Mouse (Mus musculus): Measurements from ENCODE around the gene Fermt3. TPM values are rescaled to one million over a fixed set of nuclear protein-coding genes. Genes with fewer than 3 reads are reported as not detected.

Gene Fermt3
- polyA plus RNA-seq, 1 experiment from 2014 or later: 8.0 TPM

- H3K4me2 ChIP-seq (ENCODE audit: low read depth, low read length, severe bottlenecking): no peak overlapping the region
- ATAC-seq (replicated peaks; ENCODE audit: low FRiP score): no peak
- no peaks in the 10 kb centered on the region for H3K9me3 ChIP-seq (ENCODE audit: control insufficient read depth, low read length)
- DNase-seq (ENCODE audit: low spot score): no peak
- no peak overlapping the region for H3K27ac ChIP-seq (ENCODE audit: low read depth, low read length)
- H3K4me1 ChIP-seq (replicated peaks; ENCODE audit: control insufficient read depth, insufficient read depth, low read length): peaks cover 8% of the 10 kb centered on the region; the same call in 1 of the 2 replicates
- H3K9ac ChIP-seq (ENCODE audit: low read length): no peak overlapping the region; the same call in 1 of the 2 replicates
- H3K4me3 ChIP-seq (ENCODE audit: low read depth, low read length): no peak overlapping the region
- 87% methylated on average over 5 of the region's 5 CpGs for WGBS
- H3K27me3 ChIP-seq (ENCODE audit: control insufficient read depth, insufficient read depth, low read length): no peaks in the 10 kb centered on the region
- no peaks in the 10 kb centered on the region for H3K36me3 ChIP-seq (ENCODE audit: control insufficient read depth, insufficient read depth, low read length)
These were observed 69.7 kb downstream of the Fermt3 start for GRCm38 (mm10) chr19:6949532-6949931.

Other genes starting within 250 kb of the Fermt3 start
- gene Rps6ka4, start 178.8 kb downstream of the Fermt3 start, polyA plus RNA-seq (2014; fragmentation: Nextera tagmentation; extraction: Ambion mirVana): 6.0 and 7.2 TPM in 2 replicates
- gene Ccdc88b, start 161.3 kb downstream of the Fermt3 start, polyA plus RNA-seq (2014; fragmentation: Nextera tagmentation; extraction: Ambion mirVana): 0.56 and 0.80 TPM in 2 replicates
- gene Trmt112, start 109.8 kb downstream of the Fermt3 start, polyA plus RNA-seq (2014; fragmentation: Nextera tagmentation; extraction: Ambion mirVana): 144 and 152 TPM in 2 replicates
- gene Prdx5, start 109.4 kb downstream of the Fermt3 start, polyA plus RNA-seq (2014; fragmentation: Nextera tagmentation; extraction: Ambion mirVana): 105 and 106 TPM in 2 replicates
- gene Esrra, start 97.7 kb downstream of the Fermt3 start, polyA plus RNA-seq (2014; fragmentation: Nextera tagmentation; extraction: Ambion mirVana): 5.4 TPM in 2 replicates
- not detected in 2 replicates for gene Catsperz, start 94.1 kb downstream of the Fermt3 start, polyA plus RNA-seq (2014; fragmentation: Nextera tagmentation; extraction: Ambion mirVana)
- not detected in 2 replicates for gene Kcnk4, start 85.0 kb downstream of the Fermt3 start, polyA plus RNA-seq (2014; fragmentation: Nextera tagmentation; extraction: Ambion mirVana)
- gene Bad, start 77.6 kb downstream of the Fermt3 start, polyA plus RNA-seq (2014; fragmentation: Nextera tagmentation; extraction: Ambion mirVana): 56.6 and 57.0 TPM in 2 replicates
- 32.7 and 34.3 TPM in 2 replicates for gene Gpr137, start 77.0 kb downstream of the Fermt3 start, polyA plus RNA-seq (2014; fragmentation: Nextera tagmentation; extraction: Ambion mirVana)
- 305 and 329 TPM in 2 replicates for gene Ppp1r14b, start 44.5 kb downstream of the Fermt3 start, polyA plus RNA-seq (2014; fragmentation: Nextera tagmentation; extraction: Ambion mirVana)
- gene Plcb3, start 43.0 kb downstream of the Fermt3 start, polyA plus RNA-seq (2014; fragmentation: Nextera tagmentation; extraction: Ambion mirVana): 21.2 and 24.1 TPM in 2 replicates
- 65.4 and 80.7 TPM in 2 replicates for gene Fkbp2, start 39.0 kb downstream of the Fermt3 start, polyA plus RNA-seq (2014; fragmentation: Nextera tagmentation; extraction: Ambion mirVana)
- 29.5 and 32.7 TPM in 2 replicates for gene Vegfb, start 31.8 kb downstream of the Fermt3 start, polyA plus RNA-seq (2014; fragmentation: Nextera tagmentation; extraction: Ambion mirVana)
- 14.5 and 18.8 TPM in 2 replicates for gene Dnajc4, start 26.9 kb downstream of the Fermt3 start, polyA plus RNA-seq (2014; fragmentation: Nextera tagmentation; extraction: Ambion mirVana)
- 13.5 and 14.6 TPM in 2 replicates for gene Nudt22, start 23.4 kb downstream of the Fermt3 start, polyA plus RNA-seq (2014; fragmentation: Nextera tagmentation; extraction: Ambion mirVana)
- gene Trpt1, start 23.3 kb downstream of the Fermt3 start, polyA plus RNA-seq (2014; fragmentation: Nextera tagmentation; extraction: Ambion mirVana): 12.8 and 14.9 TPM in 2 replicates
- 428 and 444 TPM in 2 replicates for gene Stip1, start 20.5 kb upstream of the Fermt3 start, polyA plus RNA-seq (2014; fragmentation: Nextera tagmentation; extraction: Ambion mirVana)
- 3.6 and 4.0 TPM in 2 replicates for gene Macrod1, start 37.3 kb upstream of the Fermt3 start, polyA plus RNA-seq (2014; fragmentation: Nextera tagmentation; extraction: Ambion mirVana)
- gene Flrt1, start 86.3 kb upstream of the Fermt3 start, polyA plus RNA-seq (2014; fragmentation: Nextera tagmentation; extraction: Ambion mirVana): 7.7 and 9.0 TPM in 2 replicates
- 238 and 256 TPM in 2 replicates for gene Otub1, start 186.8 kb upstream of the Fermt3 start, polyA plus RNA-seq (2014; fragmentation: Nextera tagmentation; extraction: Ambion mirVana)
- 678 and 706 TPM in 2 replicates for gene Cox8a, start 198.1 kb upstream of the Fermt3 start, polyA plus RNA-seq (2014; fragmentation: Nextera tagmentation; extraction: Ambion mirVana)
- gene Naa40, start 221.7 kb upstream of the Fermt3 start, polyA plus RNA-seq (2014; fragmentation: Nextera tagmentation; extraction: Ambion mirVana): 106 and 107 TPM in 2 replicates
- 62.8 and 72.4 TPM in 2 replicates for gene Rcor2, start 247.9 kb upstream of the Fermt3 start, polyA plus RNA-seq (2014; fragmentation: Nextera tagmentation; extraction: Ambion mirVana)

Measured in forebrain, embryonic 11.5 days (tissue).